Mouse (Mus musculus) erythroblast, embryonic 14.5 days (primary cell): ENCODE measurements around the gene Lmod3.

Experiments
- GATA1 ChIP-seq: IDR thresholded peaks from 2 replicates; pipeline ENCODE4 v1.6.1; 2012; ENCODE audit warnings: low read length, inconsistent platforms, mixed read lengths
- TAL1 ChIP-seq: IDR thresholded peaks from 3 replicates; pipeline ENCODE4 v1.6.1; 2012; ENCODE audit warnings: low read length, inconsistent platforms, mixed read lengths

GRCm38 (mm10) chr6:97223566-97223965 lies 29.0 kb downstream of the Lmod3 start:
- TF ChIP-seq GATA1, result no peak
- TF ChIP-seq TAL1, result no peak
